Mouse (Mus musculus) c-Kit-negative CD71-positive TER-119-positive erythroid progenitor cells, embryonic 14.5 days (primary cell): ENCODE results near the gene Zfp622.

ENCODE experiments used
- DNase-seq: peaks from one replicate; pipeline ENCODE4 v3.0.0-alpha.2; 2013; ENCODE audit warnings: low read depth, low spot score

Gene Zfp622

DNA sequence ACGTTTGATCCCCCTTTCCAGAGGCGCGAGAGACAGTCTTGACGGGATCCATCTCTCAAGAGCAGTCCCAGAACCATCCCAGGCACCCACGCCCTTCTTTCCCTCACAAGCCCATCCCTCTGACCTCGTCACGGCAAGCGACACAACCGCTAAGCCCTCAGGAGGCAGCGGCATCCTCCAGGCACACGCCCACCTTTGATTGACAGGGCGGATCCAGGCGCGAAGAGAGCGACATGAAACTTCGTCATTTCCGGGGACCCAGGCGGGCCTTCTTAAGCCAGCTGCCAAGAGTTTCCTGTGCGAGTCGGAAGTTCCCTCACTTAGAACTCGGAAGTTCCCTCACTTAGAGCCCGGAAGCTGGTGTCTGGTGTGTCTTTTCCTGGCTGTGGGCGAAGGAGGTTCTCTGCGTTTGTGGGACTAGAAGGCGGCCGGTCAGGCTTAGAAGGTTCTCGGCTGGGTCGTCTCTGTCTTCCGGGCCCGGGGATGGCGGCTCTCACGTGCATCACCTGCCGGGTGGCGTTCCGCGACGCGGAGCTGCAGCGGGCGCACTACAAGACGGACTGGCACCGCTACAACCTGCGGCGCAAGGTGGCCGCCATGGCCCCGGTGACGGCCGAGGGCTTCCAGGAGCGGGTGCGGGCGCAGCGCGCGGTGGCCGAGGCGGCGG, at the start of gene Zfp622:
Gene Zfp622, plus strand, starts transcription at position 300 of the 667 bp plus-strand sequence.
- DNase-seq = peak; percentile 89

DNA sequence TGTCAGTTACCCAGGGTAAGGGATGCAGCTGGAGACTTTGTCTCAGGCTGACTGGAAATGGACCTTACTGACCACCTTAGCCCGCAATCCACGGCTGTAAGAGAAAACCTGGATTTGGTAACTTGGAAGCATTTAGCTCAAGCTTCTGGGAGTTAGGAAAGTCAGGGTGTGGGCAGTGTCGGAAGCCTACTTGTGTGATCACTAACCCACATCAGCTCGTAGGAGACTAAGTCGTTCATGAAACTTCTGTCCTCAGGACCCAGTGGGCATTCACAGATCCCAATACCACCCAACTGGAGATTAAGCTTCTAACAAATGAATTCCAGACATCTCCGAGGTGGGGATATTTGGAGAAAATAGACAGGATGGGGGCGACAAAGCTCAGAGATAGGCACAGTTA, 49.8 kb upstream of the Zfp622 start:
- DNase-seq = no peak

DNA sequence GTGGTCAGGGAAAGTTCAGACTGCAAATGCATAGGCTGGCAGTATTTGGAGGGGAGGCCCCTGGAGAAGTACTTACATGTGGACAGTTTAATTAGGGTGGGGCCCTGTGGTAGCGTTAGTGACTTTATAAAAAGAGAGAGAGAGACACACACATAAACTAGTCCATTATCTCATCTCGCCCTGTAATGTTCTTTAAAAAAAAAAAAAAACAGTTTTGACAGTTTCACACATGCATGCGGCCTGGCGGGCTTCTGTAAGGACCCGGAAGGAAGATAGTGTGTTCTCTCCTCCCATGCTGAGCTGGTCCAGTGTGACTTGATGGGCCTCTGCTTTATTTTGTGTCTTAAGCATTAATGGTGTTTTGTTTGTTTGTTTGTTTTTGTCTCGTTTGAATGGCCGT, 45.7 kb upstream of the Zfp622 start:
- DNase-seq = no peak

DNA sequence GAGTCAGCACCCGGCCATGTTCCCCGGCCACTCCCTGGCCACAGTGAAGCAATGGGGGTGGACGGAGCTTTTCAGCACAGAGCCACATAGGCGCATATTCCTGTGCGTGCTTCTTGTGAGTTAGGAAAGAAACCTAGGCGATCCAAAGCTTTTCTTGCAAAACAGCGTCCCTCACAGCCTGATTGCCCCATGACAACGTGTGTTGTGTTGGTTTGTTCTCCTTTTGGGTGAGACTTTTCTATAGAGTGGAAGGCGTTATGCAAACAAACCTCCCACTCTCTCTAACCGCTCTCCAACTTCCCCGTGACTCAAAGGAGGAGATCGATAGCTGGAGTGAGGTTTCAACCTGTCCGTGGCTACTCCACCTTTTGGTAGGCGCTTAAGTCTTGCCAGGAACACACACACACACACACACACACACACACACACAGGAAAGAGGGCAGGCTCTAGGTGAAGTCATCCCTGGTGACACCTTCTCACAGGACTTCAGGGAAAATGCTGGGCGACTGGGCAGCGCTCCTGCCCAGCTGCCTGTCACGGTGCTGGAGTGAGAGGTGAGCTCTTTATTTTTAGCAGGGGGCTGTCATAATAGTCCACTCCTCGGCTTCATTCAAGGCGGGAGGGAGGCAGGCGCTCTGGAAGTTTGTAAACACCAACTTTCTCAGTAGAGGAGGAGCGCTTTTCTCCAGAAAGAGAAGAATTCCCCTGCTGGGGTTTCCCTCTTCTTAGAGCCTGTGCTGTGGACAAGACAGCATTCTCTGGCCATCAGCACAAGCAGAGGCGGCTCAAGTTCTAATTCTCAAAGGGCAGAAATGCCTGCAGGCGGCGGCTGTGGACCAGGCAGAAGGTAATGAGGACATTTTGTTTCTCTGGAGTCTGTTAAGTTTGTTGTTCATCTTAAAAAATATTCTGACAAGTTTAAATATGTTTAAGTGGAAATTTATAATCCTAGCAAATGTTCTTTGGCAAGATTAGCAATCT, 43.5 kb upstream of the Zfp622 start:
- no peak for DNase-seq

DNA sequence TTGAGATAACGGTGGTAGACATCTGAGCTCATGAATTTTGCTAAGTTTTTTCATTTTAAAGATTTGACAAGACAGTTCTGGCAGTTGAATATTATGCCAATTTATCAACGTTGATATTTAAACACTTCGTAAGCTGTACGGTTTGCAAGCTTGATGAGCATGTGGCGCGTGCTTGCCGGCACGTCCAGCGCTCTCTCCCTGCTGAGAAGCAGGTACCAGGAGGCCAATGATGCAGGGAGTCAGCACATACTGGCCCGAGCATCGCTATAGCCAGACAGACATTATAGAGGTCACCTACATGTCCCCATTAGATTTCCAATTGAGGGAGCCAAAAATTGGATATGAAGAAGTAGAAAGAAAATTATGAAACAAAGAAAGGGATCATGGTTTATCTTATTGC, 42.7 kb upstream of the Zfp622 start:
- no peak for DNase-seq

DNA sequence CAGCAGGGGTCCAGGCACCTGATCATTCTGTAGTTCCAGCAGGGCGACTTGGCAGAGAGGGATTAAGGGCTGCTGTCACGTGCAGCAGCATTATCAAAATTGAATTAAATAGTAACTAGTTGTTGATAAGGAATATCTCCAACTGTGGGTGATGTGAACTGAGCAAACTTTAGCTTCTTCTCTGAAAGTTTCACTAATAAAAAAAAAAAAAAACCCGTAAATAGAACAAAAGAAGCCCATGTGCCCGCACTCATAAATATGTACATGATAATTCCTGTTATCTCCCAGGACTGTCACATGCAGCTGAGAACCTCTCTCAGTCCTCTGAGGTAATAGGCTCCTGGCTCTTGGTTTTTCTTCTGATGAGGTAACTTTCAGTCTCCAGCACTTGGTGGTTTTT, 41.8 kb upstream of the Zfp622 start:
- no peak for DNase-seq

DNA sequence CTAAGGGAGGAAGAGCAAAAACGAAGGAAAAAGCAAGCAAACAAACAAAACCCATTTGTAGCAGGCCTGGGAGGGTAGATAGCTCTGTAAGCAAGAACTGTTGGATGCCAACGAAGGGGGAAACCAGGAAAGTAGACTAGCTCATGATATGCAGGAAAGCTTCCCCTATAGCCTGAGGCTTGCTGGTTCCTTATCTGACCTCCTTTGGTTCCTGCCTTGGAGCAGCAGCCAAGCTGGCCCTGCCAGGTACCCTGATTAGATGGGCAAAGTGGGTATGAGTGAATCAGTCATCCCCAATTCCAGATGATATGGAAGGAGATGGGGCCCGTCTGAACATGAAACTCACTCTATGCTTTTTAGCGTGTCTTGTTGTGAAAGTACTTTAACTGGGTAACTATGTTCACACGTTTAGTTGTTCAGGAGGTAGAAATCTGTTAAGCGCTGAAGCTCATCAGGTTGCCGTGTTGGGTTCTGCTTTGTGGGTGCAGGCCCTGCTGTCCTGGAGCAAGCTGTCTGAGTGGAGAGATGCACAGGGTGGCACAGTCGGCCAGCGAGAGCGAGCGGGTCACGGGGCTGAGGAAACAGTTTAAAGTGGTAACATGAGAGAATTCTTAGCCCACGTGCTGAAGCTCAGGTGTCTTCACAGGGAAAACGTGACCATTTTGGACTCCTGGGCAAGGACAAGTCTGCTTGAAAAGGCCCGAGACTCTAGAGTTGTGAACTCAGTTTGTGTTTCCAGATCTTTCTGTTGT, 40.6 kb upstream of the Zfp622 start:
- DNase-seq = no peak

DNA sequence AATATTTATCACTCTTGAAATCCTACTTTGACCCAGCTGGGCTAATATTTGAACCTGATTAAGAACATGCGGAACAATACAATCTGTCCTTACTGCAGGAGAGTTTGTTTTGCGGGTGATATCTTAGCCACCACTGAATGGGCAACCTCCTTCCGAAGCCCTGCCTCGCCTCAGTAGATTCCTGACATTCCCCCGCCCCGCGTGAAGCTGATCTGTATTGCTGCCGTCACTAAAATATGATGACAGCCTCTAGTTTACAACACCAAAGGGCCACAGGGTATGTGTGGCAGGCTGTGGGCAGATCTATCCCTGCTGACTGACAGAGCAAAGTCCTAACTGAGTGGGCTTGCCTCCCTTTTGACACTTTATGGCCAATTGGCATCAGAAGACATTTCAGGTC, 38.9 kb upstream of the Zfp622 start:
- DNase-seq = no peak

DNA sequence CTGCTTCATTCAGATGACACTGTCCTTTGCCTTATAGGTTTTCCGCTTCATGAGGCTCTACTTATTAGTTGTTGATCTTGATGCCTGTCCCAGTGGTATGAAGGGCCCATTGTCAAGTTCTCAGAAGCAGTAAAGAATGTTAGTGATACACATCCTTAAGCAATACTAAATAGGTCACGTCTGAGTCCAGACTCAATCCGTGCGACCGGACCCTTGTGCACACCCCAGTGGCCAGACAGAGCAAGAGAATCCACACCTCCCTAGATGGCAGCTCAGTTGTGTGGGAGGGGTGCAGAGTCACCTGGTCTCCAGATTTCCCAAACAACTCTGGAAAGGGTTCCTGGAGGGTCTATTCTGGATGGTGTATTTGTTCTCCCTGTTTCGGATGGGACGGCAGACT, 37.7 kb upstream of the Zfp622 start:
- no peak for DNase-seq

DNA sequence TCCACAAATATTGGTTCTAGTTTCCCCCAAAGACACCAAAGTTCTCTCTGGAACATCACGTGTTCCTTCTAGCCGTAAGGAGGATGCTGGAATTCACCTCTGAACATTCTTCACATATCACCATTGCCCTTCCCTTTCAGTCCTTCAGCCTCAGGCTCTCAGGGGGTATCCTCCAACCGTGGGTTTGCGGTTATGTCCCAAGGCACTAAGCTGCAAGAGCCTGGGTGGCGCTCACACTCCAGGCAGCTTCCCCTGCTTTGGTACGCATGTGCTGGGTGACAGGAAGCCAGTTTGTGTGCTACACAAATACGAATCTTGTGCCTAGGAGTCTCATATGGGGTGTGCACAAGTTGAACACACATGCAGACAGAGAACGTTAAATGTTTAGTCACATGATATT, 36.8 kb upstream of the Zfp622 start:
- DNase-seq = no peak

DNA sequence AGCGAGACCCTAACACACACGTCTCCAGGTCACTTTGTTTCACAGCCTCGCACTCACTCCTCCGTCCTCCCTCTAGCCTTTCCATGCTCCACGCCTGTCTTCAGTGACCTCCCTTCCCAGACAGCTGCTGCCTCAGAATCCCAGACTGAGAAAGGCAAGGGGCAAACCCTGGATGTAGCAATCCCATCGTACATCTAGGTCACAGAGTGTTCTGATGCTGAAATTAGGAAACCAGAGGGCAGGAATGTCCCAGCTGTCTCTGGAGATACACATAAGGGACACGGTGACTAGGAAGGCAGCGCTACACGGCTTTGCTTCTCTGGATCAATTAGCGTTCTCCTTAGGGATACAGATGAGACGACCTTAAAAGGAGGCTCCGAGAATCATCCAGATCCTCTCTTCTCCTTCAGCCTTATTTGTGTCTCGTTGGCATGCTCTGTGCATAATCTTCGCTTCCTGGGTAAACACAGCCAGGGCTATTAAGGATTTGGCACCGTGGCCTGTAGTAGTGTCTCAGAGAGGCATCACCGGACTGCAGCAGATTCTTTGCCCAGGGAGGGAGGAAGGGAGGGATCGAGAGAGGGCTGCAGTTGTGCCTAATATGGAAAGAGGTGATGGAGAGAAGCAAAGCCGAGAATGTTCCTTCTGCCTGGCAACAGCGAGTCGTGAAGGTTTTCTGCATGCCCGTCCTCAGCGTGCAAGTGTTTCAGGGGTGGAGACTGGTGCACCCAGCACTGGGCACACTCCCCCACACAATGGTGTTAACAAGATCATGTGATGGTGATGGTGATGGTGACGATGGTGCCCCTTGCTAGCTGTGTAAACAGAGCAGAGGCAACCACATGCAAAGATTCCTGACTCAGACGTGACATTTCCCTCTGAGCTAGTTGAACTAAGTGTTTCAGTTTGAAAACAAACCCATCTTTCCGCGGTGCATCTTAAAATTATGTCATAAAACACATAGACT, 35.6 kb upstream of the Zfp622 start:
- DNase-seq = no peak

DNA sequence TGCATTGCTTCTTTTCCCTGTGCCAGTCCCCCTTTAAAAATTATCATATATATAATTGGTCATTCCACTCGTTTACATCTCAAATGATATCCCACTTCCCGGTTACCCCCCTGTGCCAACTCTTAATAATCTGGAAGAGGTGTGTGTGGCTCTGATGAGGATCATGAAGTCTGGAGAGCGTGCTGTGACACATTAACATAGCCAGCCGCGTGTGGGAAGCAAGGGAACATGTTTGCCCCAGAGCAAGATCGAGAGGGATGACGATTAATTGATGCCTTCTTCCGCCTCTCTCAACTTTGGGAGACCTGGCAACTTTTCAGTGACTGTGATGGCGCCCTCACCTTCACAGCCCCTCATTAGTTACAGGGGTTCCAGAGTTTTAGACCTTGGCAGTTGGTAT, 34.5 kb upstream of the Zfp622 start:
- no peak for DNase-seq

DNA sequence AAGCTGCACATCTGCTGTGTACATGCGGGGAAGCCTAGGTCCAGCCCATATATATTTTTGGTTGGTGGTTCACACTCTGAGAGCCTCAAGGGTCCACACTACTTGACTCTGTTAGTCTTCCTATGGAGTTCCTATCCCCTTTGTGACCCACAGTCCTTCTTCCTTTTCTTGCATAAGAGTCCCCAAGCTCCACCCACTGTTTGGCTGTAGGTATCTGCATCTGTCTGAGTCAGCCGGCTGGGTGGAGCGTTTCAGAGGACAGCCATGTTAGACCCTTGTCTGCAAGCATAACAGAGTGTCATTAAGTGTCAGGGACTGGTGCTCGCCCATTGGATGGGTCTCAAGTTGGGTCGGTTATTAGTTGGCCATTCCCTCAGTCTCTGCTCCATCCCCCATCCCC, 33.6 kb upstream of the Zfp622 start:
- DNase-seq = no peak

DNA sequence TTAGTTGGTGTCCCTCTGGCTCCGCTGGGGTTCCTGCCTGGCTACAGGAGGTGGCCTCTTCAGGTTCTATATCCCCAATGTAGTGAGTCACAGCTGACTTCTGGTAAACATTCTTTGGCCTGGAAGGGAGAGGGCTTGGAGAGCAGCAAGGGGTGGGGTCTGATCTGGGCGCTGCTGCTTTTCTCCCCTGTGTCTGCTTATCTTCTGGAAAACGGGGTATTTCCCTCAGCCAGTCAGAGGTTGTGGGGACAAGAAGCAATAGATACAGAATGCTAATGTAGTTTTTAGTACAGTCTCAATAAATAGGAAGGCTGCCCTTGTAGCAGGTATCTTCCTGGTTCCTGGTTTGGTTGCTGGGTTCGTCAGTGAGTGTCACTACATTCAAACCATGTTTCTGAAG, 33.1 kb upstream of the Zfp622 start:
- DNase-seq = no peak

DNA sequence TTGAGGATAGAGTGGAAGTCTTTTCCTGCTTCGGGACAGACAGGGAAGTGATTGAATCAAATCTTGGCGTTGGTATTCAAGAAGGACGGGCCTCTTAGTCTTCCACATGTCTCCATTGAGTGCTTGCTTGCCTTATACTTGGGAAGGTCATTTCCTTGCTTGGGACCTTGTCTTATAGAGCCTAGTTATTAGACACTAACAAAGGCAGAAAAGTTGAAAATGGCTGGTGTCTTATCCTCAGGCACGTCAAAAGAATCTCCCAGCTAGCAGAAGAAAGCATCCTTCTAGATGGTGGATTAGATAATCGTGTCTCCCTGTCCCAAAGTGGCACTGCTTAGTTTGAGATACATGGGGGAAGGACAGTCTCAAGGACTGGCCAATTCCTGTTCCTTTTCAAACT, 28.2 kb upstream of the Zfp622 start:
- DNase-seq = no peak

DNA sequence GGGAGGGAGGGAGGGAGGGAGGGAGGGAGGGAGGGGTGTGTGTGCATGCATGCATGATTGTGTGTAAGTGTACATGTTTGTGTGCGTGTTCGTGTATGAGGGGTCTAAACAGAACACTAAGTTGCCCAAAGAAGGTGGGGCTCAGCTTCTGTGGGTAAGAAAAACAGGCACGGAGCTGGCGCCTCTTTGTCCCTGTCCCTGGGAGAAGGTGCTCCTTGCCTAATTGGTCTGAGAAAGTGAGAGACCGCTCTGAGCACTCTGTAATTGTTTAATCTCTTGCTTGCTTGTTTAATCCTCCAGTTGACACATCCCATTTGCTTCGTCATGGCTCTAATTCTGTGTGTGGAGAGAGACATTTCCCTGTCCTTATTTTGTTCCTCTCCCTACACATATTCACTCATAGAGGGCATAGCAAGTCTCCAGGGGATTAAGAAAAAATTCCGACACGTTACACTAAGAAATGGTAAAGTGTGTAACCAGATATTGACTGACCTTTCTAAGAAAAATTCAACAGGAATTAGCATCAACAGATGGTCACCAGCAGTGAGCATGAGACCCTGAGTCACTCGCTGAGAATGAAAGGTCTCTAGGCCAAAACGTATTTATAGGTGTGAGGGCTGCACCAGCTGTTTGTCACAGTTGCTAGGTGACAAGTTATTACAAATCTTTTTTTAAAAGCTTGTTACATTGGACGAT, 27.6 kb upstream of the Zfp622 start:
- DNase-seq = no peak

DNA sequence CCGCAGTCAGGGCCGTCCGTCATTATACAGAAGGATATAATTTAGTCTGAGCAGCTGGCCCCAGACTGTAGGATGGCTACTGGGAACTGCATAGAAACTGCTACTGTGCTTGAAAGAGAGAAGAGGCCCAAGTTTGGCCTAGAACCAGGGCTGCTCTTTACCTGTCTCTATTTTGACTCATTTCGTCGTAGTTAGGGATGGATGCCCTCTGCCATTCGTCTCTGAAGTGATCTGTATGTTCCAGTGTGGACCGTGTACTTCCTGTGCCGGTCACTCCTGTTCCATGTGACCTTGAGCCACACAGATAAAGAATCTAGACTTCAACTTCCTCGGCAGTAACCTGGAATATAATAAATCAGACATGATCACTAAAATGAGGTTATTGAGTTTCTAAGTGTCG, 26.5 kb upstream of the Zfp622 start:
- no peak for DNase-seq

DNA sequence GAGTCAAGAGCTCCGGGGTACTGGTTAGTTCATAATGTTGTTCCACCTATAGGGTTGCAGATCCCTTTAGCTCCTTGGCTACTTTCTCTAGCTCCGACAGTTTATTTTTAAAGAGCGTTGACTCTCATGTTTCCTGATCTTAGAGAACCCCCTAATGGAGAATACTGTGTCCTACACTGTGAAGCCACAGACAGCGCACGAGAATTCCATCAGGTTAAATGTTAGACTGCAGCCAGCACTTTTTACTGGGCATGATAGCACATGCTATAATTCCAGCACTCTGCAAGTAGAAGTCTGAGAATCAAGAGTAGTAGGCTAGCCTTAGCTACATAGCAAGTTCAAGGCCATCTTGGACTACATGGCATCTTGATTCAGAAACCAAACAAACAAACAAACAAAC, 24.8 kb upstream of the Zfp622 start:
- DNase-seq = no peak

DNA sequence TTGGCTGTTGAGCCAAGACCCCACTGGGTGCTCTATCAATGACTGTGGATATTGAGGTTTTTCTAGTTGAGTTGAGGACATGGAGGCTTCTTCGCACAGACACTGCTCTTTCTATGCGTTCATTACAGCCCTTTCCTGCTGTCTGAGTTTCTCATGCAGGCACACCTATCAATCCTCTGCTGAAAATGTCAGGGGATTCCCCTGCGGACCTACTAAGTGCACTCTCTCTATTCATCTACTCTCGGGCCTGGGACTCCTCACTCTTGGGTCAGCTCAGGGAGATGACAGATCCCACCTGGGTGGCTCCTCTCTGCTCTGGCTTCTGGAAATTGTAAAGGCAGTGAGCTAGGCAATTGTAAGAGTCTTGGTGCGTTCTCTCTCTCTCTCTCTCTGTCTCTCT, 23.9 kb upstream of the Zfp622 start:
- no peak for DNase-seq

DNA sequence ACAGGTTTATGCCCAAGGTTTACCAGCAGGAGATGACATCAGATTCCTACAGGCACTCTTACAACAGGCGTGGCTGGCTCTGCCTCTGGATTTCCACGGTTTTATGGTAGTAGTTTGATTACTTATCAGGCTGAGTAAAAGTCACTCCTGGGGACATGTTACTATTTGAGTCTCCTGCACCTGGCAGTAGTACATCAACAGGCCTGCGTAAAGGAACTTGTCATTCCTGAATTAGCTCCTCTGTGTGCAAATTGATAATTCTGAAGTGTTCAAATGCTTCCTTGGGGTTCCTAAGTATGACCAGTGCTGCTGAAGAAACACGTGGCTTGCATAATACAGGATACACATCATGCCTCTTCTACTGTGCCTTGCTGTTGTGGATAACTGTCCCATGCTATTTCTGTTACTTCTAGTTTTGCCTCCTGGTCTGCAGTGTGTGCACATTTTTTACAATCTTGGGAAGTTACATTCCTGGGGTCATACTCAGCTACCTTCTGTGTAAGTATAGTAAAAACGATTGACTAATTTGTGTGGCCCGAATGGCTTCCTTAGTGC, 17.9 kb upstream of the Zfp622 start:
- no peak for DNase-seq
